Mouse (Mus musculus) limb, embryonic 11.5 days (tissue): ENCODE results near the gene Kremen1. TPM values are rescaled to one million over a fixed set of nuclear protein-coding genes. Genes with fewer than 3 reads are reported as not detected.

Source experiments
- ATAC-seq: fragments of 200-750 bp; cut with Nextera tagmentation; 2 replicates; pipeline ENCODE4 v1.8.0; 2017; ENCODE audit warnings: low read depth; ENCODE audit not compliant: insufficient number of reproducible peaks, low FRiP score, low TSS enrichment
- DNase-seq: peaks from one replicate; pipeline ENCODE4 v3.0.0-alpha.2; 2015; ENCODE audit warnings: low spot score
- H3K27ac ChIP-seq: fragments of 300-500 bp; sonication (generic); replicated peaks from 2 replicates; pipeline ENCODE4 v1.5.1; 2014; ENCODE audit warnings: low read depth, mild to moderate bottlenecking, low read length
- H3K27me3 ChIP-seq: fragments of 300-500 bp; sonication (generic); 2 replicates; pipeline ENCODE4 v1.6.1; 2014; ENCODE audit warnings: mild to moderate bottlenecking, low read length, mixed read lengths; ENCODE audit not compliant: control insufficient read depth, insufficient read depth
- H3K36me3 ChIP-seq: fragments of 300-500 bp; sonication (generic); 2 replicates; pipeline ENCODE4 v1.6.1; 2014; ENCODE audit warnings: mild to moderate bottlenecking, low read length, moderate library complexity, mixed read lengths; ENCODE audit not compliant: control insufficient read depth, insufficient read depth
- H3K4me1 ChIP-seq: fragments of 300-500 bp; sonication (generic); 2 replicates; pipeline ENCODE4 v1.6.1; 2014; ENCODE audit warnings: low read length, mixed read lengths; ENCODE audit not compliant: control insufficient read depth, insufficient read depth
- H3K4me2 ChIP-seq: fragments of 300-500 bp; sonication (generic); 2 replicates; pipeline ENCODE4 v1.6.1; 2014; ENCODE audit warnings: low read depth, mild to moderate bottlenecking, moderate library complexity; ENCODE audit not compliant: severe bottlenecking
- H3K4me3 ChIP-seq: fragments of 300-500 bp; sonication (generic); 2 replicates; pipeline ENCODE4 v1.5.1; 2014; ENCODE audit warnings: low read depth, low read length
- H3K9ac ChIP-seq: fragments of 300-500 bp; sonication (generic); 2 replicates; pipeline ENCODE4 v1.6.1; 2014; ENCODE audit warnings: mild to moderate bottlenecking, low read length
- H3K9me3 ChIP-seq: fragments of 300-500 bp; sonication (generic); 2 replicates; pipeline ENCODE4 v1.6.1; 2016; ENCODE audit warnings: low read length; ENCODE audit not compliant: control insufficient read depth
- whole genome bisulfite sequencing: fragments of 180-500 bp; shearing (Covaris S2); extraction: QIAGEN DNeasy Blood & Tissue Kit; methylation state at CpG from one replicate; pipeline ENCODE4 v1.1.7; 2014; 5-methylcytosine and 5-hydroxymethylcytosine counted together
- polyA plus RNA-seq: library from polyadenylated mRNA; unstranded; fragments of >200 nt; fragmentation: Nextera tagmentation; extraction: Ambion mirVana; gene quantifications from 2 replicates; pipeline ENCODE4 v1.2.1, GENCODE M21; 2014

The Kremen1 gene
- polyA plus RNA-seq, 1 experiment from 2014 or later = 10.3 TPM

DNA sequence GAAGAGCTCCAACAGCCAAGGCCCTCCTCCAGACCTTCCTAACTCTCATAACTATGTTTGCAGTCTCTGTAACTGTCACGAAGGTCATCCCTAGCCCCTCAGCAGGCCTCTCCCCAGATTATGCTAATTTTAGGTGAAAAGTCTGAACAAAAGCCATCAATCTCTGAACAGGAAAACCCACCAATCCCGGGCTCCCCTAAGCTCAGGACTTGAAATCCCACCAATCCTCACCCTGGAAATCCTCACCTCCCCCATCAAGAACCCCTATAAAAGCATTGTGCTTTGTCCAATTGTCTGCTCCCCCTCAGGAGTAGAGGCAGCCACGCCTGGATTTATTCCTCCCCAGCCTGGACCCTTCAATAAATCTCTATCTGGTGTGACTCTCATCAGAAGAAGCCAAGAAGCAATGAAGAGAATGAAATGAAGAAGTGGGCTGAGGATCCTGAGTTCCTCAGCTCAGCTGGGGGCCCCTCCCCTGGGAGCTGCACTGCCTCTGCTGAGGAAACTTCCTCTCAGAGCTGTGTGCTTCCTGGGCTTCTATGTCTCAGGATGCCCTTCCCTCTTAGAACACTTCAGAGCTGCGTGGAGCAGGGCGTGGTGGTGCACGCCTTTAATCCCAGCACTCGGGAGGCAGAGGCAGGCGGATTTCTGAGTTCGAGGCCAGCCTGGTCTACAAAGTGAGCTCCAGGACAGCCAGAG, 11.3 kb upstream of the Kremen1 start:
- no peaks in the 10 kb centered on the region for H3K9me3 ChIP-seq
- ATAC-seq = no peak
- no peaks in the 10 kb centered on the region for H3K4me1 ChIP-seq
- H3K4me2 ChIP-seq = no peak overlapping the region
- no peaks in the 10 kb centered on the region for H3K36me3 ChIP-seq
- no peak for DNase-seq
- no peaks in the 10 kb centered on the region for H3K27me3 ChIP-seq
- WGBS = 75% methylated on average over 9 of the region's 9 CpGs
- H3K4me3 ChIP-seq = no peak overlapping the region
- no peak overlapping the region for H3K27ac ChIP-seq
- no peak overlapping the region for H3K9ac ChIP-seq

DNA sequence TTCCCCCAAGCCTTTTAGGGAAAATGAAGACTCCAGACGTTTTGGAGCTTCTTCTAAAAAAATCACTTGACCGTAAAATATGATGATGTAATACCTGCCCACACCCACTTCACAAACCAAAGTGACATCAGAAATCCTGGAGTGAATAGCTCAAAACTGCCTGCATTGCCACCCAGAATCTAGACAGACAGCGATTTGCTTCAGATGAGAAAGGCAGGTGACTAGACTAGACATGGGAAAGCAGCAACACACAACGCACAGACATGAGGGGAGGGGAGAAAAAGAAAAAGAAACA, 10.7 kb upstream of the Kremen1 start:
- no peak for ATAC-seq
- H3K9ac ChIP-seq = no peak overlapping the region
- H3K27ac ChIP-seq = no peak overlapping the region
- no peaks in the 10 kb centered on the region for H3K9me3 ChIP-seq
- 74% methylated on average over 4 of the region's 4 CpGs for WGBS
- no peaks in the 10 kb centered on the region for H3K27me3 ChIP-seq
- no peak overlapping the region for H3K4me3 ChIP-seq
- DNase-seq = no peak
- H3K4me1 ChIP-seq = no peaks in the 10 kb centered on the region
- no peak overlapping the region for H3K4me2 ChIP-seq
- no peaks in the 10 kb centered on the region for H3K36me3 ChIP-seq

- no peak for DNase-seq
- Histone ChIP-seq H3K27ac (no peak overlapping the region), H3K9ac (no peak overlapping the region), H3K4me3 (no peak overlapping the region), H3K9me3 (no peaks in the 10 kb centered on the region), H3K27me3 (no peaks in the 10 kb centered on the region), H3K36me3 (no peaks in the 10 kb centered on the region), H3K4me1 (no peaks in the 10 kb centered on the region), H3K4me2 (no peak overlapping the region)
- no peak for ATAC-seq
- 46% methylated on average over 9 of the region's 9 CpGs for WGBS
These were observed 10.1 kb upstream of the Kremen1 start for GRCm38 (mm10) chr11:5271274-5272065.

- Histone ChIP-seq H3K4me1 (no peaks in the 10 kb centered on the region), H3K9me3 (no peaks in the 10 kb centered on the region), H3K27ac (no peak overlapping the region), H3K4me3 (no peak overlapping the region), H3K27me3 (no peaks in the 10 kb centered on the region), H3K9ac (no peak overlapping the region), H3K4me2 (no peak overlapping the region), H3K36me3 (no peaks in the 10 kb centered on the region)
- 93% methylated on average over 8 of the region's 8 CpGs for WGBS
- ATAC-seq (no peak), DNase-seq (no peak)
These were observed 8.6 kb upstream of the Kremen1 start for GRCm38 (mm10) chr11:5269846-5270461.

GRCm38 (mm10) chr11:5265764-5266163, 4.4 kb upstream of the Kremen1 start:
- H3K27me3 ChIP-seq = no peaks in the 10 kb centered on the region
- ATAC-seq (no peak), DNase-seq (no peak)
- WGBS = 79% methylated on average over 8 of the region's 8 CpGs
- H3K9ac ChIP-seq = no peak overlapping the region
- no peak overlapping the region for H3K27ac ChIP-seq
- no peaks in the 10 kb centered on the region for H3K36me3 ChIP-seq
- H3K9me3 ChIP-seq = no peaks in the 10 kb centered on the region
- no peaks in the 10 kb centered on the region for H3K4me1 ChIP-seq
- H3K4me3 ChIP-seq = no peak overlapping the region
- H3K4me2 ChIP-seq = no peak overlapping the region

DNA sequence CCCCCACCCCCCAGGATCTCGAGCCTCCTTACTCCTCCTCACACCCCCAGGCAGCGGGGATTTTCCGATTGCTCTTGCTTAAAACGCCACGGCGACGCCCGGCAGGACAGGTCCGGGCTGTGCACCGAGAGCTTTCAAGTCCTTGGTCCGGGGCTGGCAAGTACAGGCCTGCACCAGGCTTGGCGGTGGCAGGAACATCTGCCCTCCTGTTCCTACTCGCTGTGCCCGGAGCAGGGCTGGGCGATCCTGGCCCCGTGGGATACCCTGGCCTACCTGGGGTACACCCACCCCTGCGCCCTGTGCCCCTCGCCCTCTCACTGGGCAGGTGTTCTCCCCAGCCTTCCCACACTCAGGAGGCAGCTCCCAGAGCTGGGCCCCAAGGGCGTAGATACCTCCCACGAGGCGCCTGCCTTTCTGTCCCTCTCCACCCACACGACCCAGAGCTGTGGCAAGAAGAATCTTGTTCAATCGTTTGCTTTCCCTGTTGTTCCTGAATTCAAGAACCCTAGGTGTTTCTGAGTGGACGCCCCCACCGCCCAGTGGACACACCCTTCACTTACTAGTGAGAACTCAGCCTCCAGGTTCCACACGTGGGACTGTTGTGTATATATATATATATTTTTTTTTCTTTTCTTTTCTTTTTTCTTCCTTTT, 1.8 kb upstream of the Kremen1 start:
- Histone ChIP-seq H3K9ac (no peak overlapping the region), H3K4me2 (no peak overlapping the region)

GRCm38 (mm10) chr11:5260942-5261459, 357 bp downstream of the Kremen1 start:
- Histone ChIP-seq H3K27me3 (no peaks in the 10 kb centered on the region), H3K4me3 (peak overlapping the region; percentile 76), H3K27ac (no peak overlapping the region), H3K9me3 (no peaks in the 10 kb centered on the region), H3K4me1 (peaks cover 7% of the 10 kb centered on the region), H3K4me2 (peak overlapping the region; percentile 83), H3K36me3 (no peaks in the 10 kb centered on the region), H3K9ac (peak overlapping the region; percentile 83)
- ATAC-seq (peak; percentile 10; the same call in 1 of the 2 replicates), DNase-seq (peak; percentile 70)
- under 1% methylated on average over 42 of the region's 42 CpGs for WGBS

More for the DNA sequence above, 1.8 kb upstream of the Kremen1 start:
- Histone ChIP-seq H3K4me1 (no peaks in the 10 kb centered on the region; the same call in 1 of the 2 replicates), H3K36me3 (no peaks in the 10 kb centered on the region), H3K27ac (no peak overlapping the region), H3K9me3 (no peaks in the 10 kb centered on the region), H3K4me3 (no peak overlapping the region), H3K27me3 (no peaks in the 10 kb centered on the region)
- WGBS = 54% methylated on average over 26 of the region's 26 CpGs
- DNase-seq = no peak
- ATAC-seq = no peak

GRCm38 (mm10) chr11:5259944-5260598, 1.3 kb downstream of the Kremen1 start:
- Histone ChIP-seq H3K27ac (no peak overlapping the region), H3K9ac (no peak overlapping the region), H3K9me3 (no peaks in the 10 kb centered on the region), H3K36me3 (no peaks in the 10 kb centered on the region), H3K27me3 (no peaks in the 10 kb centered on the region), H3K4me2 (peak overlapping the region; percentile 83; the same call in 1 of the 2 replicates), H3K4me3 (peak overlapping the region; percentile 76), H3K4me1 (peaks cover 14% of the 10 kb centered on the region)
- 39% methylated on average over 10 of the region's 10 CpGs for WGBS
- ATAC-seq = no peak
- peak; percentile 34 for DNase-seq
